Mouse (Mus musculus) intestine, embryonic 16.5 days (tissue): ENCODE data around the gene Pnmal2. TPM values are rescaled to one million over a fixed set of nuclear protein-coding genes. Genes with fewer than 3 reads are reported as not detected.

Experiments used
- ATAC-seq: fragments of 200-750 bp; cut with Nextera tagmentation; 2 replicates; pipeline ENCODE4 v1.8.0; 2017; ENCODE audit warnings: moderate TSS enrichment, moderate library complexity
- H3K27ac ChIP-seq: fragments of 300-500 bp; sonication (generic); 2 replicates; pipeline ENCODE4 v1.5.1; 2014; ENCODE audit warnings: mild to moderate bottlenecking, low read length
- H3K27me3 ChIP-seq: fragments of 300-500 bp; sonication (generic); replicated peaks from 2 replicates; pipeline ENCODE4 v1.6.1; 2014; ENCODE audit warnings: low read length, control low read depth, mixed read lengths; ENCODE audit not compliant: control insufficient read depth, insufficient read depth
- H3K36me3 ChIP-seq: fragments of 300-500 bp; sonication (generic); 2 replicates; pipeline ENCODE4 v1.6.1; 2014; ENCODE audit warnings: low read length, control low read depth; ENCODE audit not compliant: control insufficient read depth, insufficient read depth
- H3K4me1 ChIP-seq: fragments of 300-500 bp; sonication (generic); 2 replicates; pipeline ENCODE4 v1.6.1; 2014; ENCODE audit warnings: low read length, control low read depth, mixed read lengths; ENCODE audit not compliant: control insufficient read depth, insufficient read depth
- H3K4me2 ChIP-seq: fragments of 300-500 bp; sonication (generic); 2 replicates; pipeline ENCODE4 v1.6.1; 2014; ENCODE audit warnings: low read depth, low read length, control low read depth
- H3K4me3 ChIP-seq: fragments of 300-500 bp; sonication (generic); 2 replicates; pipeline ENCODE4 v1.5.1; 2014; ENCODE audit warnings: mild to moderate bottlenecking, low read length
- H3K9ac ChIP-seq: fragments of 300-500 bp; sonication (generic); 2 replicates; pipeline ENCODE4 v1.6.1; 2014; ENCODE audit warnings: low read depth, low read length
- H3K9me3 ChIP-seq: fragments of 300-500 bp; sonication (generic); 2 replicates; pipeline ENCODE4 v1.6.1; 2016; ENCODE audit warnings: low read length, control low read depth; ENCODE audit not compliant: control insufficient read depth
- WGBS: fragments of 180-500 bp; shearing (Covaris S2); extraction: QIAGEN DNeasy Blood & Tissue Kit; methylation state at CpG from one replicate; pipeline ENCODE4 v1.1.7; 2014; 5-methylcytosine and 5-hydroxymethylcytosine counted together
- polyA plus RNA-seq: library from polyadenylated mRNA; unstranded; fragments of >200 nt; fragmentation: Nextera tagmentation; extraction: Ambion mirVana; gene quantifications from 2 replicates; pipeline ENCODE4 v1.2.1, GENCODE M21; 2015

The Pnmal2 gene
- polyA plus RNA-seq, 1 experiment from 2014 or later: 4.9 TPM

DNA sequence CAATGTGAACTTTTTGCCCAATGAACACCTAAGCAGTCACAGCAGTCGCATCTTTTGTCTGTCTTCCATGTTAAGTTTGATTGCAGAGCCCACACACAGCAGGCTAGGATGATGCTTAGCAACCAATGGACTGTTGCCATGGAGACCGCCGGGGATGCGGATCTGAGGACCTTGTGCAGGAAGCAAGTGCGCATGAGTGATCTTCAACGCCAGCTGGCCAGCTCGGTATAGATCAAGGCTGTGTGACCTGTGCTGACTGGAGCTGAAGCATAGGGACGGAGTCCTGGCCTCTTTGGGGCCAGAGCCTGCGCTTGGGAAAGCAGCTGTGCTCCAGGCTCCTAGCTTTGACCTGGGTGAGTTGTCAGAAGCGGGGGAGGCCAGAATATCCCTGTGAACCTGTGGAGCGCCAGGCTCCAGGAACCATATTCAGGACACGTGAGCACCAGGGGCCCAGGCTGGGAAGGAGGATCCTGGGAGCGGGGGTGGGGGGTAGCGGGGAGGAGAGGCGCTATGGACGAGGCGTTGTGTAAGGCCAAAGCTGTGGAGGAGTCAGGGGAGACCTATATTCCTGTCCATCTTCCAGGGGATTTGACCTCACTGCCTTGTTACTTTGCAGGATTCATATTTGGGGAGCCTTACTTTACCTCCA, 15.2 kb downstream of the Pnmal2 start, which contains the start of gene Pnmal1:
TSS of gene Pnmal1 (plus strand) at position 141 of the 649 bp plus-strand sequence.
- H3K4me3 ChIP-seq: no peak within 1 kb of the TSS
- WGBS: 20% methylated on average over 17 of the region's 17 CpGs
- no peak within 1 kb of the TSS for H3K9ac ChIP-seq

DNA sequence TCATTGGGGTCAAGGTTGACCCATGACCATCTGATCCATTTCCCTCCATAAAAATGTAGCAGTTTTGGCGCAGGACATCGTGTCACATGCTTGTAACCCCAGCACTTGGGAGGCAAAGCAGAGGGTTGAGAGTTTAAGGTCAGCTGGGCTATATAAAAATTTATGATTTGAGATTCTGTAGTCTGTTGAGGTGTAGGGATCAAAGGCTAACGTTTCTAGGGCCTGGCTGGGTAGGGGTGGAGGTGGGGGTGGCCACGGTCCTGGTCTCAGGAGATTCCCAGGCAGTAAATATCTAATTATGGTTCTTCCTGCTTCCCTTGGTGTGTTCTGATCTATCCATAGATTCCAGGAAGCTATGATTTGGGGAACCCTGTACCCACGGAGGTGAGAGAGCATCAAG, 17.2 kb downstream of the Pnmal2 start:
- Histone ChIP-seq H3K9me3 (no peaks in the 10 kb centered on the region), H3K4me2 (no peak overlapping the region), H3K27me3 (no peaks in the 10 kb centered on the region), H3K4me3 (no peak overlapping the region), H3K4me1 (peaks cover 15% of the 10 kb centered on the region), H3K9ac (no peak overlapping the region), H3K36me3 (no peaks in the 10 kb centered on the region), H3K27ac (no peak overlapping the region)
- peak; percentile 83 for ATAC-seq
- WGBS: 64% methylated on average over 5 of the region's 5 CpGs

More for the DNA sequence above, 15.2 kb downstream of the Pnmal2 start, which contains the start of gene Pnmal1:
- H3K4me2 ChIP-seq: no peak within 1 kb of the TSS
- H3K27me3 ChIP-seq: no peaks in the 10 kb centered on the region
- H3K9me3 ChIP-seq: no peaks in the 10 kb centered on the region
- peak; percentile 70 for ATAC-seq
- no peak within 1 kb of the TSS for H3K27ac ChIP-seq
- no peaks in the 10 kb centered on the region for H3K36me3 ChIP-seq
- peaks cover 9% of the 10 kb centered on the region for H3K4me1 ChIP-seq

DNA sequence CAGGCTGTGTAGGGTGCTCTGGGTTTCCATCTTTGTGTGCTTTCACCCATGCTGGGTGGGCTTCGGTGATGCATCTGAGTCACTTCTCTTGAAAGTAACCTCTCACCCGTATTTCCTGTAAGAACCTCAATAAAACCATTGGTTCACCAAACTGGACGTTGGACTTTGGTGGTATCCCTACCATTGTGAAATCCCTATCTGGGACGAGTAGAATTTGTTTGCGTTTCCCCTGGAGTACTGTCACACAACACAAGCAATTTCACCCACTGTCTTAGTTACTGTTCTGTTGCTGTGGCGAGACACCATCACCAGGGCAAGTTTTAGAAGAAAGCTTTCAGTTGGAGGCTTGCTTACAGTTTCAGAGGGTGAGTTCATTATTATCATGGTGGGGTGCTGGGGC, 23.9 kb downstream of the Pnmal2 start:
- 0 out of 2 replicates have a peak, but pooled peaks have one; percentile 24 for ATAC-seq
- Histone ChIP-seq H3K27me3 (no peaks in the 10 kb centered on the region), H3K27ac (no peak overlapping the region), H3K4me1 (0 out of 2 replicates have a peak, but pooled peaks cover 6% of the 10 kb centered on the region), H3K4me3 (no peak overlapping the region), H3K4me2 (no peak overlapping the region), H3K36me3 (no peaks in the 10 kb centered on the region), H3K9ac (no peak overlapping the region), H3K9me3 (0 out of 2 replicates have a peak, but pooled peaks cover 5% of the 10 kb centered on the region)
- 73% methylated on average over 6 of the region's 6 CpGs for whole genome bisulfite sequencing

DNA sequence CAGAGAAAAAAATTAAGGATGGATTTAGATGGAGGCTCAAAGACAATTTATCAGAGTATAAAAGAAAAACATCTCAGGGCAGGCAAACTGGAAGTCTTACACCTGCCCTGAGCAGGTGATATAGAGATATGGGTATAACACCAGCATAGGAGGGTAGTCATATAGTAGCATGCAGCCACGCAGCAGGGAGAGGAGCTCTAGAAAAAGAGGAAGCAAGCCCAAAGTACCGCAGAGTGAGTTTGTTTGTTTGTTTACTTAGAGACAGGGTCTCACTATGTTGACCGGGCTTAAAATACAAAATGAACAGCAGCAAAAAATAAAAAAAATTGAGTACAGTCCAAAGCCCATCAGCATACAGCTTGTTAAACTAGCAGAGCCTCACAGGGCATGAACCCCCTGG, 26.7 kb downstream of the Pnmal2 start:
- no peak overlapping the region for H3K9ac ChIP-seq
- no peak for ATAC-seq
- H3K9me3 ChIP-seq: 0 out of 2 replicates have a peak, but pooled peaks cover 5% of the 10 kb centered on the region
- no peak overlapping the region for H3K4me2 ChIP-seq
- H3K4me3 ChIP-seq: no peak overlapping the region
- H3K4me1 ChIP-seq: 0 out of 2 replicates have a peak, but pooled peaks cover 1% of the 10 kb centered on the region
- no peaks in the 10 kb centered on the region for H3K27me3 ChIP-seq
- no peak overlapping the region for H3K27ac ChIP-seq
- WGBS: 83% methylated on average over 3 of the region's 3 CpGs
- H3K36me3 ChIP-seq: no peaks in the 10 kb centered on the region

DNA sequence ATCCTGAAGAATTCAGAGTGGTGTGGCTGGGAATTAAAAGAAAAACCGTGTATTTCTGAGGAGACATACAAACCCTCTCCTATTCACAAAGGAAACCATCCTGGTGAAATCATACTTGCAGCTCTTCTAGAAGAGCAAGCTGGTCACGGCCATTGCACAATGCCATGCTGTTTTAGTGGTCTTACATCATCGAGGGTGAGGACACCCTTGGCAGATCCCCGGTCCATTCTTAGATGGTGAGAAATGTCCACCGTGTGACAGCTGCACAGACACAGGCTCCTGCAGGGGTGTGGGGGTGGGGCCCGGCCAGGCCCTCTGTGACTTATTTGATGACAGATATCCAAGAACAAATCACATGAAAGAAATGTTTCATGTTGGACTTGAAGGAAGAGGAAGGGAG, 29.5 kb downstream of the Pnmal2 start:
- Histone ChIP-seq H3K9me3 (no peaks in the 10 kb centered on the region), H3K27ac (no peak overlapping the region), H3K4me2 (no peak overlapping the region), H3K9ac (no peak overlapping the region), H3K4me3 (no peak overlapping the region), H3K36me3 (no peaks in the 10 kb centered on the region), H3K27me3 (no peaks in the 10 kb centered on the region), H3K4me1 (no peaks in the 10 kb centered on the region)
- no peak for ATAC-seq
- WGBS: 65% methylated on average over 6 of the region's 6 CpGs

DNA sequence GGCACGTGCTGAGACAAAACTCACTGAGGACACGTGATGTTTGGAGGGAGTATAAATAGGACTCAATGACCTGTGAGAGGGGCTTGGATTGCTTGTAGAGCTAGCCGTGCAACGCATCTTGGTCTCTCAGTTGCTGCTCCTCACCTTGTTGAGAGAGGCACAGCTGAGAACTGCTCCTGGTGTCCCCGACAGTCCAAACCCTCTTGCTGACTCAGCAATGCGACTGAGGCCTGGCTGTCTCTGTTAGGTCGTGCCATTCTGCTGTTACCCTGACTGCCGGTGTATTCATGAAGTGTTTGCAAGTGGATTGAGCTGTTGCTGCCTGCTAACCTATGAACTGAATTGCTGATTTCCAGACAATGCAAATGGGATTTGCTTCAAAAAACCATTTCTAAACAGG, 31.8 kb downstream of the Pnmal2 start:
- no peaks in the 10 kb centered on the region for H3K36me3 ChIP-seq
- ATAC-seq: no peak
- H3K9ac ChIP-seq: no peak overlapping the region
- H3K27me3 ChIP-seq: no peaks in the 10 kb centered on the region
- no peak overlapping the region for H3K27ac ChIP-seq
- no peak overlapping the region for H3K4me3 ChIP-seq
- WGBS: 58% methylated on average over 8 of the region's 8 CpGs
- no peak overlapping the region for H3K4me2 ChIP-seq
- H3K9me3 ChIP-seq: no peaks in the 10 kb centered on the region
- 0 out of 2 replicates have a peak, but pooled peaks cover 2% of the 10 kb centered on the region for H3K4me1 ChIP-seq

DNA sequence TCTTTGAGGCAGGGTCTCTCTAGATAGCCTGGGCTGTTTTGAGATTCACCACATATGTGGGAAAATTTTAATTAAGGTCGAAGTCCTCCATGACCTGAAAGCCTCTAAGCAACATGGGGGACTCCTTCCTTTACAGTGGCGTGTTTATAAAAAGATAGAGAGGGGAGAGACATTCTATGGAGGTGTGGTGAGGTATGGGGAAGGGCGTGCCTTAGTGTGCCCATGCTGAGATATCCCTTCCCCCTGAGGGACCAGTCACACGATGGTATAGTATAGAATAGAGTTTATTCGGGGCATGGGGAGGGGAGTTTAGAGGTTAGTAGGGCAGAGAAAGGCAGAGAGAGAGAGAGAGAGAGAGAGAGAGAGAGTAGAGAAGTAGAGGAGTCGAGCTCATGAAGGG, 33.7 kb downstream of the Pnmal2 start:
- H3K36me3 ChIP-seq: no peaks in the 10 kb centered on the region
- 78% methylated on average over 6 of the region's 6 CpGs for WGBS
- H3K27me3 ChIP-seq: no peaks in the 10 kb centered on the region
- H3K4me1 ChIP-seq: peaks cover 7% of the 10 kb centered on the region; the same call in 1 of the 2 replicates
- no peak overlapping the region for H3K27ac ChIP-seq
- ATAC-seq: no peak
- H3K4me2 ChIP-seq: no peak overlapping the region
- no peaks in the 10 kb centered on the region for H3K9me3 ChIP-seq
- H3K4me3 ChIP-seq: no peak overlapping the region
- no peak overlapping the region for H3K9ac ChIP-seq

DNA sequence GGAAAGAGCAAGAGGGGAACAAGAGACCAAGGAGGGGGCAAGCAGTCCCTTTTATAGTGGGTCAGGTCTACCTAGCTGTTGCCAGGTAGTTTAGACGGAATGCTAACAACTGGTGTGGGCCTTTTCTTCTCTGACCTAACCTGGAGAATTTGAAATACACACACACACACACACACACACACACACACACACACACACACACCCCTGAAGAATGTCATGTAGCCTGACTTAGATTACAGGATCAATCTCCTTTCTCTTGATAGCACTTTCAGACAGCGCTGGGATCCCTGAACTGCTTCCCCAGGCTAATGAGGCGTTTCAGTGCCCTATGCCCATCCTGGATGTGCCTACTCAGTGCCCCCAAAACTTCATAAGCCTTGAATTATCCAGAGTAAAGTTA, 34.1 kb downstream of the Pnmal2 start:
- Histone ChIP-seq H3K4me2 (no peak overlapping the region), H3K9me3 (no peaks in the 10 kb centered on the region), H3K4me3 (no peak overlapping the region), H3K27ac (no peak overlapping the region), H3K36me3 (no peaks in the 10 kb centered on the region), H3K4me1 (peaks cover 7% of the 10 kb centered on the region; the same call in 1 of the 2 replicates), H3K27me3 (no peaks in the 10 kb centered on the region), H3K9ac (no peak overlapping the region)
- ATAC-seq: no peak
- WGBS: 86% methylated on average over 3 of the region's 3 CpGs

DNA sequence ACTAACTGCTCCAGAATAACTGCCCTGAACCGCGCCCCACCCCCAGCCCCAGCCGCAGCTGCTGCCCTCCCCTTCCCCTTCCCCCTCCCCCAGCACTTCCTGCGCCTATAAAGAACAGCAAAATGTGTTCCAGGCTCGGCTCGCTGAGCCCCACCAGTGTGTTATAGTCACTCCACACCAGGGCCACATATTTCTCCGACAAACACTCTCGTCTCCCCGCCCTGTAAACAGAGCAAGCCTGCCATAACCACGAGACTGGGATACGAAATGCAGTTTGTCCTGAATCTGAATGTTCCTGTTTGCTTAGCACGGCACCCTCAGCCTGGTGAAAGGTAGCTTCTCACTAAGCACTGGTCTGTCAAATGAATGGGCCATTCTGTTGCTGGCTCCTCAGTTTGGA, 35.9 kb downstream of the Pnmal2 start:
- Histone ChIP-seq H3K27ac (peak overlapping the region; percentile 71), H3K4me2 (peak overlapping the region; percentile 46), H3K4me1 (peaks cover 7% of the 10 kb centered on the region; the same call in 1 of the 2 replicates), H3K9me3 (no peaks in the 10 kb centered on the region), H3K9ac (peak overlapping the region; percentile 50), H3K27me3 (no peaks in the 10 kb centered on the region), H3K36me3 (no peaks in the 10 kb centered on the region), H3K4me3 (peak overlapping the region; percentile 31)
- WGBS: under 1% methylated on average over 12 of the region's 12 CpGs
- peak; percentile 79 for ATAC-seq
